Mouse (Mus musculus) right cerebral cortex, postnatal 36 days (tissue): ENCODE data around the gene Chchd3.
A peak's percentile ranks its signal among the peaks of the same experiment; 100 is the strongest.

Source experiments
- DNase-seq, 2 experiments: peaks; one replicate each; pipeline ENCODE4 v3.0.0; 2022; ENCODE audit warnings: low spot score in 2 of 2, mixed read lengths in 1 of 2

The Chchd3 gene

DNA sequence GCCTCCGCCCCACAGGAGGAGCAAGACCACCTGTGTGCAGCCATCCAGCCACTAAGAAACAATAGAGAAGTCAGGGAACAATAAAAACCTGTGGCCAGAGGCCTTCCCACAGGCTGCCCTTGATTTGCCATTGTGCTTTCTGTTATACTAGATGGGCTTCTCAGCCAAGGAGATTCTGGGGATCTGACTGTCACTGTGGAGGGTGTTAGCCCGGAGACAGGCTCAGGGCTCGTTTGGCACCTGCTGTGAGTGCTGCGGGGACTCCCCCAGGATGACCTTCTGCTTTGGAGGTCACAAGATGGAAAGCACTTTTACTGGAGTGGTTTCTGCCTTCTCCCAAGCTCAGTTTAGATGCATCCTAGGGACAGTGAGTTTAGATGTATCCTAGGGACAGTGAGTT lies 262.5 kb downstream of the Chchd3 start:
- DNase-seq: no peak

DNA sequence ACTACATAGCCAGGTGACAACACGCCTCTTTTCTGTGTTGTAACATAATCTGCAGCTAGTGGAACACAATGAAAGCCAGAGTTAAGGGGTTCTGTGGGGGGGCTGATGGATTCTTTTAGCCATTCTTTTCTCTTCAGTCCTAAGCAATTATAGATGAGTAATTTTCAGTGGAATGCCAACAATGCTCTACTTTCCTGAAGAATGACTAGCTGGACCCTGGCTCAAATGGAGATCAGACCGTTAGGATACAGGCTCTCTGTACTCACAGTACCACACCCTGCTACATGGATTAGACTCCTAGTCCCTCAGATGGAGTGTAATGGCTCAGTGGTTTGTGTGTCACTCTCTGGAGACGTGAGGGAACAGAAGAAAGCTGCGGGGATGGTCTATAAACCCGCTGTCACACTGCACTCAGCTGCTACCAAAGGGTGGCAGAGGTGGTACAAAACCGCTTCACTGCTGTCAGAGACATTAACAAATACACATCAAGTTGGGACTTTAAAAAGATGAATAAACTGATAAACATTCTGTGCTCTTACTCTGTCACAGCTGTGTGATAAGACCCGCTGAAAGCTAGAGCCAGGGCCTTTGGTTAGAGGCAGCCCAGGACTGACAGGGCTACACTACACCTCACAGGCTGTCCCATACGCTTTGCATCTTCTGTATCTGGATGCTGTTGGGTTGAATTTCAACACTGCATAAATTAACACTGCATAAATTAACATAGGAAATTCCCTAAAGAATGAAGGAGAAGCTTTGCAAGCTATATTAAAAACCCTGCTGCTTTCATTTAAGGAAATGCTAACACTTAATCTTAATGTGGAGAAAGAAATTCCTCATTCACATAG lies 264.2 kb downstream of the Chchd3 start:
- no peak for DNase-seq

DNA sequence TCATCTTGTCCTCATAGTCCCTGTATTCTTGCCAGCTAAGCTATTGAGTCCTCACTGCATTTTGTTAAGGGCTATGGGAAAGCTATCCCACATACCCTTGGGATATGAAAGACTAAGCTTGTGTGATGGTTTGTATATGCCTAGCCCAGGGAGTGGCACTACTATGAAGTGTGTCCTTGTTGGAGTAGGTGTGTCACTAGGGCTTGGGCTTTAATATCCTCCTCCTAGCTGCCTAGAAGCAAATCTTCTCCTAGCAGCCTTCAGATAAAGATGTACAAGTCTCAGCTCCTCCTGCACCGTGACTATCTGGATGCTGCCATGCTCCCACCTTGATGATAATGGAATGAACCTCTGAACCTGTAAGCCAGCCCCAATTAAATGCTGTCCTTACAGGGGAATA lies 266.5 kb downstream of the Chchd3 start:
- DNase-seq: no peak

DNA sequence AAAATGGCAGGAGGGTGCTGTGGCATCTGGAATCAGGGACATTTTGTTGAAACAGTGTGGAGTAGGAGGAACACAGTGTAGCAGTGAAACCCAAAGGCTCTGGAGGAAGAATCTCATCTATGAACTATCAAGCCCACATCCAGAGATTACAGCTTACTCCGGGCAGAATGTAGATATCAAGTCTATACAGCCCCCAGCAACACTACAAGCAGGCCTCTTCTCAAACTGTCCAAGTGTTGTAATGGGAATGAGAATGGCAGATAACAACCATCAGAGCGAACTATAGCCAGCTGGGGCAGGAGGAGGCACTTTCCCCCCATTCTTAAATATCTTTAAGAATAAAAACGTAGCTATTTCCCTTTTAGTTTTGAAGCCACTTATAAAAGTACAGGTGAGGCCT lies 266.9 kb downstream of the Chchd3 start:
- no peak for DNase-seq

DNA sequence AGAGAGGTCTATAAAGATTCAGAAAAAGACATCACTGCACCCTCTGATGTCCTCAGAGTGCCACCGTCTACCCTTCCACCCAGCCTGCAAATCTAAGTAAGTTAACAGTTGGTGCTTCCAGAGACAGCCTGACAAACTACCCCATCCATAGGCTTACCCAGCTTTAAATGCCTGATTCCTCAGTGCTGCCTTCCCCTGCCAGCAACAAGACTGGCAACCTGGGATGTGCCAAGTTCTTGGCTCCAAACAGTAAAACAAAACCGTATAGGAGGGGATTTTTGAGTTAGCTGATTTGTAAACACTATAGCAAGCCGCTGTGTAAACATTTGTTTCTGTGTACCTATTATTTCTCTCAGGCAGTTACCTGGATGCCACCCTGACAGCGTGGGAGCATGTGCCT lies 269.6 kb downstream of the Chchd3 start:
- no peak for DNase-seq

DNA sequence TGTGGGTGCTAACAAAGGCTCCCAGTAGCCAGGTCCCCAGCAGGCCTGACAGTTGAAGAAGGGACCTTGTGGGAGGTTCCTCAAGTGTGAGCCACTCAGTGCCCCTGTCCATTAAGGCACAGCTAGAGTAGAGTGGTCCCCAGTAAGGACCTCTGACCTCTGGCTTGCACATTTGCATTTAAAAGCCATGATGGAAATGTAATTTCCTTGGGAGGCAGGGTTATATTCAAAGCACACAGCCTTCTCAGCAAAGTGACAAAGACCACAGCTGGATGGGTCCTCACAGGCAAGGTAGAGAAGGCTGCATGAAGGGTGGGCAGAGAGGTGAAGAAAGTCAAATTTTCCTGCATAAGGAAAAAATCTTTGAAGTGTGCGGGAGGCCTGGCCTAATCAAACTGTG lies 272.7 kb downstream of the Chchd3 start:
- no peak for DNase-seq

DNA sequence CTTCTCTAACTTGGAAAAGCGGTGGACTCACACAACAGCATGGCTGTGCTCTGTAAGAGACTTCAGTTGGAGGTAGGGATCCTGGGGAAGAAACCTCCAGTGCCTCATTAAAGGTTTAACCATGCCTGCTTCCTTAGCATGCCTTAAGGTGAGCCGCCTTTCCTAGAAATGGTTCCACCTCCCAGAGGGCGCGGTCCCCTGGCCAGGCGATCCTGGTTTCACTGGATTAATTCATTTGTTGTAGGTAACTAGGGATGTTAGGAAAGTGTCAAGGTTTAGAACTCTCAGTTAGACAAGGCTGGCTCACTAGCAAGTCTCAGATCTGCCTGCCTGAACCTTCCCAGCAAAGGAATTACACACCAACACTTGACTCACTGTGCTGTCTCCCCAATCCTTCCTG lies 273.9 kb downstream of the Chchd3 start:
- no peak for DNase-seq

DNA sequence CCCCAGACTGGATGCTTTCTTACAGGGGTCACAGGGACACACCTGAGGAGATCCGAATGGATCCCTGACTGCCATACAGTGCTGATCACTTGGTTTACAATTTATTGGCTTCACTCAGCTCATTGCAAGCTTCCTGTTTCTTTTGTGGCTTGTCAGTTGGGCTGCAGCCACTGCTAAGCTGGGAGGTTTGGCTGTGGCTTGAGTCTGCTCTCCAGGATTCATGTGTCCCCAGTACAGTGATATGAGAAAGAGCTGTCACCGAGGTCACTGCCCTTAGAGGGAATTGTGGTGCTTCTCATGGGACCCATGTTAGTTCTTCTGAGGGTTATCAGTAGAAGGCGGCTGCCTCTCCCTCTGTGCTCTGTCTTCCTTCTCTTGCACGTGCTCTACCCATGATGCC lies 277.0 kb downstream of the Chchd3 start:
- no peak for DNase-seq

DNA sequence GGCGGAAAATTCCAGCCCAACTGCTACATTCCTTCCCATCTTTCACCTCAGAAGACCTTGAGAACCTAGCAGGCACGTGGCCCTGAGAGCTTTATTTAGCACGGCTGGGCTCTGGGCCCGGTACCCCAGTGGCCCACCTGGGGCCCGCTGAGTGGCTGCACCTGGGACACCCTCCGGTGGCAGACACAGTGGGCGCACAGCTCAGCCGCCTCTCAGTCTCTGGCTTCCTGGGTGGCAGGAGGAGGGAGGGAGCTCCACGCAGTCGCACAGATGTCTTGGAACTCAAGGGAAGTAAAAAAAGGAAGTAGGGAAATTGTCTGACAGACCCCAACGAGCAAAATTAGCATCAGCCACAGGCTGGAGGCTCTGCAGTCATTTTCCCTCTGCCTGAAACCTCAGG lies 279.5 kb downstream of the Chchd3 start:
- peak; percentile 59 to 70 for DNase-seq

DNA sequence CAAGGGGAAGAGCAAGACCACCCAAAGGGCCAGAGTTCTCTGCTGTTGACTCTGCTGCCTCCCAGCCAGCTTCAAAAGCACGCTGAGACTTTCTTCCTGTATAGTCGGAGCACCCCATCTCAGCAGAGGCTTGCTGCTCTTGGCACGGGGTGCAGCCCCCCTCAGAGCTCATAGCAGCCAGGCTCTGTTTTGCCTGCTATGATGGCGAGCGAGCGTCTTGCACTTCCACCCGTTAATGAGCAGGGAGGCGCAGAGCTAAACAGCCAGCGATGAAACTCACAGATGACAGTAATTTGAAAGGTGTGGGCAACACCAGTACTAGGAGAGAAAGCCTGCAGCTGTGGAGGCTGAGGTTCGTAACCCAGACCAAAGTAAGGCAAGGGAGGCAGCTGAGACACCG lies 283.7 kb downstream of the Chchd3 start:
- DNase-seq: no peak

DNA sequence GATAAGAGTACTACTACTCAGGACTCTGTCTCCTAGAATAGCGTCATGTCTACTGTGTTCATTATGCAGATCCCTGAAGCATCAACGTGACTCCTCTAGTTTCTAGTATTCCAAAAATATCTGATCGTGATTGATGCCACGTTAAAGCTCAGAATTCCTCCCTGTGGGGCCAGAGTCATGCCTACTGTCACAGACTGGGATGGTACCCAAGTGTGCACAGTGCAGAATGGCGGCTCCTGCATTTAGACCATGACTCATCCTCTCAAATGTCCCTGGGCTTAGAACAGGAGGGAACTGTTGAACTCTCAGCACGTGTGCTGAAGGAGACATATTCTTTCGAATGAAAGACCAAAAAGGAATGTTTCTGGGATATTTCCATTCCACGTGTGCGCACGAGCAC lies 305.5 kb downstream of the Chchd3 start:
- peak; percentile 27 to 68 for DNase-seq

DNA sequence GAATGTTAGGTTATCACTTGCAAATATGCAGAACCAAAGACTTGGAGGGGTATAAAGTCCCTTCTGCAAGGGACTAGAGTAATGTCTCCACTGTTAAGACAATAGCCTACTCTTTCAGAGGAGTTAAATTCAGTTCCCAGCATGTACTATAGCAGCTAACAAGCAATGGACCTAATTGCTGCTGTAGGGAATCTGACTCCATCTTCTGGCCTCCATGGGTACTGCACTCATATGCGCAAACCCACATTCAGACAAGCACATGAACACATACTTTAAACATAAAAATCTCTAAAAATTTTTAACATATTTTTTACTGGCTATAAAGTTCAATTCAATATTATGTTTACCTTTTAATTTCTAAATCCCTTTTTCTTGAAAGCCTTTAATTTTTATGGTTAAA lies 310.2 kb downstream of the Chchd3 start:
- DNase-seq: no peak

DNA sequence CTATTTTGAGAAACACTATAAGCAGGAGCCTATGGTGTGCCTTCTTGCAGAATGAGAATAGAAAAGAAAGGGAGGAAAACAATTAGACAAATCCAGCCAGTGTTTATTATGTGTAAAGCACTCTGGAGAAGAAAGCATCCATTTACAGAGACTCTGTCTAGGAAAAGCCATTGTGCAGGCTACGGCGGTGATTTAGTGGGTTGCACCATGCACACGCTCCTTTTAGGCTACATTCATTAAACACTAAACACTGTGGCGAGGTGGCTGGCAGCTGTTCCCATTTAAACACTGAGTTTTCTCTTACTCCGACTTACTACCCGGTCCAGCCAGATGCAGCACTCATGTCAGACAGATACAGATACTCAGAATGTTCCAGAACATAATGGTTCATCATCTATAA lies 311.3 kb downstream of the Chchd3 start:
- no peak for DNase-seq

DNA sequence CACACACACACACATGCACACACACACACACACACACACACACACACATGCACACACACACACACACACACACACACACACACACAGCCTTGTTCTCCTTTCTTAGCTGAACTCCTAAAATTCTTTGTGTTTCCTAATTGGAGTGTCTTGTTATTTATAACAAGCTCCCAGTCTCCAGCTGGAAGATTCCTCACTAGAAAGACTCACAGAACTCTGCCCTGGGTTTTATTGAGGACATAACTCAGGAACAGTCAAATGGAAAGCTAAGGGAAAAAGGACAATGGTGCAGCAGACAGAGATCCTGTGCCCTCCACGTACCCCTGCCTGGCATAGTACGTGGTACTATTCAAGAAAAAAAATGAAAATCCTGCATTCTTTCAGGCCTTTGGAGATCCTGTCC lies 312.7 kb downstream of the Chchd3 start:
- DNase-seq: no peak
